Mouse (Mus musculus) MEL (cell line): ENCODE measurements around the gene Mogat2. TPM values are rescaled to one million over a fixed set of nuclear protein-coding genes. Genes with fewer than 3 reads are reported as not detected.

Experiments used
- DNase-seq: peaks from one replicate; pipeline ENCODE4 v3.0.0; 2011; ENCODE audit warnings: low read depth, low spot score
- H3K27ac ChIP-seq: 2 replicates; pipeline ENCODE4 v1.5.1; 2012; ENCODE audit warnings: low read depth, mild to moderate bottlenecking, control low read depth, low read length, moderate library complexity; ENCODE audit not compliant: control insufficient read depth
- H3K27me3 ChIP-seq, 2 experiments: fragments of 150-350 bp in 1 of 2; sonication (generic) in 1 of 2; 2 replicates each; pipeline ENCODE4 v1.6.1; 2012; ENCODE audit warnings: low read length in 2 of 2, mild to moderate bottlenecking in 2 of 2, improper control_type of control experiment in 1 of 2, moderate library complexity in 1 of 2; ENCODE audit not compliant: insufficient read depth in 2 of 2, control insufficient read depth in 1 of 2
- H3K36me3 ChIP-seq, 2 experiments: 2 replicates each; pipeline ENCODE4 v1.6.1; 2012 to 2014; ENCODE audit warnings: low read length in 2 of 2, improper control_type of control experiment in 1 of 2, inconsistent platforms in 1 of 2, mild to moderate bottlenecking in 1 of 2; ENCODE audit not compliant: insufficient read depth in 2 of 2, control insufficient read depth in 1 of 2
- H3K4me1 ChIP-seq, 2 experiments: fragments of 150-350 bp in 1 of 2; sonication (generic) in 1 of 2; 2 replicates each; pipeline ENCODE4 v1.6.1; 2012; ENCODE audit warnings: low read length in 2 of 2, improper control_type of control experiment in 1 of 2, mild to moderate bottlenecking in 1 of 2; ENCODE audit not compliant: insufficient read depth in 2 of 2, control insufficient read depth in 1 of 2
- H3K4me3 ChIP-seq, 2 experiments: fragments of 150-350 bp in 1 of 2; sonication (generic) in 1 of 2; 2 replicates each; pipeline ENCODE4 v1.5.1; 2012; ENCODE audit warnings: low read depth in 2 of 2, low read length in 2 of 2, mild to moderate bottlenecking in 2 of 2, moderate library complexity in 2 of 2, control low read depth in 1 of 2, improper control_type of control experiment in 1 of 2; ENCODE audit not compliant: control insufficient read depth in 1 of 2, insufficient read depth in 1 of 2
- H3K79me2 ChIP-seq: 2 replicates; pipeline ENCODE4 v1.6.1; 2012; ENCODE audit warnings: mild to moderate bottlenecking, low read length, moderate library complexity; ENCODE audit not compliant: control insufficient read depth, poor library complexity, insufficient read depth
- H3K9ac ChIP-seq: 2 replicates; pipeline ENCODE4 v1.6.1; 2012; ENCODE audit warnings: low read depth, mild to moderate bottlenecking, control low read depth, low read length, moderate library complexity; ENCODE audit not compliant: control insufficient read depth, poor library complexity, severe bottlenecking
- H3K9me3 ChIP-seq: fragments of 150-350 bp; sonication (generic); replicated peaks from 2 replicates; pipeline ENCODE4 v1.6.1; 2012; ENCODE audit warnings: mild to moderate bottlenecking, low read length, improper control_type of control experiment, moderate library complexity; ENCODE audit not compliant: insufficient read depth
- BHLHE40 ChIP-seq: IDR thresholded peaks from 2 replicates; pipeline ENCODE4 v1.6.1; 2012; ENCODE audit warnings: low read depth, mild to moderate bottlenecking, inconsistent platforms, low read length, improper control_type of control experiment, borderline replicate concordance
- ELF1 ChIP-seq: IDR thresholded peaks from 2 replicates; pipeline ENCODE4 v1.6.1; 2014; ENCODE audit warnings: low read depth, mild to moderate bottlenecking, inconsistent platforms, low read length, improper control_type of control experiment, moderate library complexity
- EP300 ChIP-seq, 2 experiments: IDR thresholded peaks; 2 replicates each; pipeline ENCODE4 v1.6.1; 2011; ENCODE audit warnings: improper control_type of control experiment in 2 of 2, low read length in 2 of 2, low read depth in 1 of 2, mild to moderate bottlenecking in 1 of 2
- GABPA ChIP-seq: IDR thresholded peaks from 2 replicates; pipeline ENCODE4 v1.6.1; 2012; ENCODE audit warnings: low read depth, mild to moderate bottlenecking, inconsistent platforms, low read length, improper control_type of control experiment, moderate library complexity
- JUND ChIP-seq: IDR thresholded peaks from 2 replicates; pipeline ENCODE4 v1.6.1; 2011; ENCODE audit warnings: low read depth, mild to moderate bottlenecking, improper control_type of control experiment, low read length
- KAT2A ChIP-seq: conservative IDR thresholded peaks from 2 replicates; pipeline ENCODE4 v1.6.1; 2012; ENCODE audit warnings: low read depth, low read length, improper control_type of control experiment, inconsistent platforms
- MAFK ChIP-seq: IDR thresholded peaks from 2 replicates; pipeline ENCODE4 v1.6.1; 2011; ENCODE audit warnings: low read depth, mild to moderate bottlenecking, low read length, improper control_type of control experiment, borderline replicate concordance
- MAZ ChIP-seq: IDR thresholded peaks from 2 replicates; pipeline ENCODE4 v1.6.1; 2012; ENCODE audit warnings: low read depth, mild to moderate bottlenecking, inconsistent platforms, low read length, improper control_type of control experiment
- MEF2A ChIP-seq: IDR thresholded peaks from 2 replicates; pipeline ENCODE4 v1.6.1; 2014; ENCODE audit warnings: low read depth, mild to moderate bottlenecking, inconsistent platforms, low read length, improper control_type of control experiment; ENCODE audit not compliant: poor library complexity, insufficient replicate concordance, severe bottlenecking; ENCODE audit errors: extremely low read depth
- MXI1 ChIP-seq: IDR thresholded peaks from 2 replicates; pipeline ENCODE4 v1.6.1; 2011; ENCODE audit warnings: mild to moderate bottlenecking, low read depth, low read length, improper control_type of control experiment
- MYB ChIP-seq: IDR thresholded peaks from 2 replicates; pipeline ENCODE4 v1.6.1; 2011; ENCODE audit warnings: mild to moderate bottlenecking, low read depth, low read length, improper control_type of control experiment
- NRF1 ChIP-seq: IDR thresholded peaks from 2 replicates; pipeline ENCODE4 v1.6.1; 2014; ENCODE audit warnings: low read depth, mild to moderate bottlenecking, inconsistent platforms, low read length, improper control_type of control experiment, moderate library complexity; ENCODE audit not compliant: poor library complexity, insufficient read depth, severe bottlenecking
- POLR2A ChIP-seq, 2 experiments: IDR thresholded peaks; 2 replicates each; pipeline ENCODE4 v1.6.1; 2011 to 2012; ENCODE audit warnings: low read length in 2 of 2, mild to moderate bottlenecking in 2 of 2, control low read depth in 1 of 2, improper control_type of control experiment in 1 of 2, low read depth in 1 of 2, moderate library complexity in 1 of 2; ENCODE audit not compliant: control insufficient read depth in 1 of 2, insufficient read depth in 1 of 2, poor library complexity in 1 of 2
- POLR2AphosphoS2 ChIP-seq: IDR thresholded peaks from 2 replicates; pipeline ENCODE4 v1.6.1; 2011; ENCODE audit warnings: low read length, improper control_type of control experiment
- POLR2AphosphoS5 ChIP-seq: IDR thresholded peaks from 2 replicates; pipeline ENCODE4 v1.6.1; 2012; ENCODE audit warnings: low read depth, borderline replicate concordance, mild to moderate bottlenecking, inconsistent platforms, low read length, moderate library complexity, mixed read lengths
- RAD21 ChIP-seq: IDR thresholded peaks from 2 replicates; pipeline ENCODE4 v1.6.1; 2011; ENCODE audit warnings: mild to moderate bottlenecking, low read depth, low read length, improper control_type of control experiment
- SIN3A ChIP-seq: IDR thresholded peaks from 2 replicates; pipeline ENCODE4 v1.6.1; 2012; ENCODE audit warnings: low read length, improper control_type of control experiment, inconsistent platforms
- SMC3 ChIP-seq: IDR thresholded peaks from 2 replicates; pipeline ENCODE4 v1.6.1; 2011; ENCODE audit warnings: low read depth, low read length, improper control_type of control experiment
- TBP ChIP-seq: IDR thresholded peaks from 2 replicates; pipeline ENCODE4 v1.8.0; 2011; ENCODE audit warnings: low read depth, low read length, improper control_type of control experiment
- TCF12 ChIP-seq: IDR thresholded peaks from 2 replicates; pipeline ENCODE4 v1.6.1; 2014; ENCODE audit warnings: low read depth, mild to moderate bottlenecking, inconsistent platforms, low read length, improper control_type of control experiment, moderate library complexity
- UBTF ChIP-seq: IDR thresholded peaks from 2 replicates; pipeline ENCODE4 v1.6.1; 2012; ENCODE audit warnings: low read depth, mild to moderate bottlenecking, inconsistent platforms, low read length, improper control_type of control experiment, moderate library complexity, borderline replicate concordance; ENCODE audit not compliant: insufficient read depth
- USF2 ChIP-seq, 2 experiments: IDR thresholded peaks; 2 replicates each; pipeline ENCODE4 v1.6.1; 2011 to 2012; ENCODE audit warnings: improper control_type of control experiment in 2 of 2, low read length in 2 of 2, borderline replicate concordance in 1 of 2, inconsistent platforms in 1 of 2, low read depth in 1 of 2, mild to moderate bottlenecking in 1 of 2; ENCODE audit not compliant: insufficient read depth in 1 of 2
- ZKSCAN1 ChIP-seq: IDR thresholded peaks from 2 replicates; pipeline ENCODE4 v1.6.1; 2012; ENCODE audit warnings: low read depth, mild to moderate bottlenecking, inconsistent platforms, low read length, improper control_type of control experiment, moderate library complexity
- ZMIZ1 ChIP-seq: IDR thresholded peaks from 2 replicates; pipeline ENCODE4 v1.6.1; 2012; ENCODE audit warnings: low read depth, mild to moderate bottlenecking, inconsistent platforms, low read length, improper control_type of control experiment, moderate library complexity
- ZNF384 ChIP-seq: IDR thresholded peaks from 2 replicates; pipeline ENCODE4 v1.6.1; 2012; ENCODE audit warnings: low read depth, mild to moderate bottlenecking, inconsistent platforms, low read length, improper control_type of control experiment
- polyA plus RNA-seq, 2 experiments: library from polyadenylated mRNA; stranded (reverse) in 1 of 2; unstranded in 1 of 2; fragments of >175 nt in 1 of 2; fragments of >200 nt in 1 of 2; gene quantifications; 2 replicates each; pipeline versions ENCODE4 v1.2.1 to v1.2.4; 2012; ENCODE audit warnings: low replicate concordance in 2 of 2, low read depth in 1 of 2; ENCODE audit not compliant: insufficient read length in 2 of 2, insufficient read depth in 1 of 2, missing spikeins in 1 of 2
- total RNA-seq: library from RNA; depleted of rRNA; stranded (reverse); fragments of 300-350 nt; gene quantifications from 2 replicates; pipeline ENCODE4 v1.2.3, GENCODE M21; 2012

Gene Mogat2
- total and polyA plus RNA-seq, 3 experiments = 0.13 TPM; not detected in 2

DNA sequence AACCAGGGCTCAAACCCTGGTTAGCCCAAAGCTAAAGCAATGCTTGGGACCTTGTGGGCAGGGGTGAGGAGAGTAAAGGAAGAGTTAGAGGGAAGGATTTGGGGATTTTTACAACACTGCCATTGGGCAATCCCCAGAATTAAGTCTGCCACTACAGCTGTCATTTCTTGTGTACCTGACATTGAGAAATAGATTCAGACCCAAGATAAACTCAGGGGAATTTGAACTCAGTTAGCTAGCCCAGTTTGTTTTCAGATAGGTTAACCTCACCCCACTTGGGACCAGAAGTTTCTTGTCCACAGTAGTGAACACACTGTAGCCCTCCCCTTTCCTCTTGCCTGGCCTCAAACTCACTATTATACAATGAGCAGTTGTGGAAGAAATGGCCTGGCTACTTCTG lies 47.0 kb downstream of the Mogat2 start:
- H3K4me1 ChIP-seq = no peaks in the 10 kb centered on the region
- H3K79me2 ChIP-seq = no peaks in the 10 kb centered on the region
- no peak overlapping the region for H3K27ac ChIP-seq
- no peak for DNase-seq
- no peaks in the 10 kb centered on the region for H3K9me3 ChIP-seq
- no peaks in the 10 kb centered on the region for H3K36me3 ChIP-seq
- TF ChIP-seq ZKSCAN1 (no peak), TBP (no peak), USF2 (IDR thresholded peaks at IDR 0.05; ENCODE audit: borderline replicate concordance in 1 of 2, insufficient read depth in 1 of 2, low read depth in 1 of 2, low read length in 2 of 2) (no peak), EP300 (IDR thresholded peaks at IDR 0.05; ENCODE audit: low read depth in 1 of 2, low read length in 2 of 2) (no peak), MAFK (no peak)
- peaks cover 6 to 36% of the 10 kb centered on the region in 2 experiments for H3K27me3 ChIP-seq
- H3K4me3 ChIP-seq = no peak overlapping the region
- no peak overlapping the region for H3K9ac ChIP-seq

GRCm38 (mm10) chr7:99189885-99190284 lies 48.5 kb downstream of the Mogat2 start:
- Histone ChIP-seq H3K27ac (no peak overlapping the region), H3K4me1 (no peaks in the 10 kb centered on the region), H3K4me3 (no peak overlapping the region), H3K9me3 (no peaks in the 10 kb centered on the region), H3K9ac (no peak overlapping the region), H3K79me2 (no peaks in the 10 kb centered on the region), H3K27me3 (peaks cover 4 to 29% of the 10 kb centered on the region in 2 experiments), H3K36me3 (no peaks in the 10 kb centered on the region)
- no peak for DNase-seq
- no peak for TF ChIP-seq POLR2AphosphoS2
- TF ChIP-seq GABPA = no peak
- TF ChIP-seq MXI1 = no peak
- TF ChIP-seq POLR2AphosphoS5 = no peak
- no peak for TF ChIP-seq EP300 (IDR thresholded peaks at IDR 0.05; ENCODE audit: low read depth in 1 of 2, low read length in 2 of 2)
- TF ChIP-seq BHLHE40 = no peak
- no peak for TF ChIP-seq ELF1

- Histone ChIP-seq H3K9me3 (no peaks in the 10 kb centered on the region), H3K79me2 (no peaks in the 10 kb centered on the region), H3K27ac (no peak overlapping the region), H3K4me1 (peaks cover under 1 to 5% of the 10 kb centered on the region in 2 experiments; a peak in 3 of 4 replicates), H3K9ac (no peak overlapping the region), H3K27me3 (peaks cover 4 to 18% of the 10 kb centered on the region in 2 experiments), H3K36me3 (peaks cover 0 to 2% of the 10 kb centered on the region in 2 experiments; a peak in 1 of 4 replicates), H3K4me3 (no peak overlapping the region)
- no peak for DNase-seq
- TF ChIP-seq MAZ (no peak), POLR2A (IDR thresholded peaks at IDR 0.05; ENCODE audit: control insufficient read depth in 1 of 2, insufficient read depth in 1 of 2, low read depth in 1 of 2, low read length in 2 of 2, poor library complexity in 1 of 2) (no peak), ZMIZ1 (no peak), NRF1 (no peak), JUND (no peak), ZNF384 (no peak), MEF2A (no peak), TCF12 (no peak), UBTF (no peak), RAD21 (no peak), USF2 (IDR thresholded peaks at IDR 0.05; ENCODE audit: borderline replicate concordance in 1 of 2, insufficient read depth in 1 of 2, low read depth in 1 of 2, low read length in 2 of 2) (no peak), KAT2A (no peak), SIN3A (no peak), SMC3 (no peak), MYB (no peak), EP300 (IDR thresholded peaks at IDR 0.05; ENCODE audit: low read depth in 1 of 2, low read length in 2 of 2) (no peak)
Measured at GRCm38 (mm10) chr7:99188630-99189029, 49.8 kb downstream of the Mogat2 start.
